ENCODE assay signal across 20 mouse cellular contexts in the genomic region with DNA sequence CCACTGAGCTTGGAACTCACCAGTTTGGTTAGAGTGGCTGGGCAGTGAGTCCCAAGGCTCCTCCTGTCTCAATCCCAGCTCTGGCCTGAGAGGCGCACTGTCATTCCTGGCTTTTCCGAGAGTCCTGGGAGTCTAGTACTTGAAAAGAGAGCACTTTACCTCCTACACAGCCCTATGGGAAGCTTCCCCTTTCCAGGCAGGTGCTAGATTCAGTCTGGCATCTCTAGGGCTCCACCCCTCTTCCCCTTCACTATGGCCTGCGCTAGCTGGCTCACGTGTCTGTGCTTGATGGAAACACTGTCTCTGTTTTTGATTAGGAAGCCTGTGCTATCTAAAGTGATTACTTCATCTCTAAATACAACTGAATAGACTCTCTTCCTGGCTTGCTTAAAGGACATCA.
DNase-seq lines count a peak whose midpoint lies in the region; ATAC-seq and TF ChIP-seq lines count a peak whose summit lies in the region.
"Had no signal": no experiment of that assay in that cellular context is flagged by ENCODE, and none has a peak within 500 bp of the region (broad histone marks: within the 10 kb centered on the region; RNA-seq: fewer than 3 reads in every experiment).

No protein-coding gene starts in this region.

- no peak for TF ChIP-seq POLR2A in heart, adult 2 months (IDR thresholded peaks at IDR 0.05; ENCODE audit: insufficient read depth, low read depth, low read length)

- peak; percentile 12 for DNase-seq in adrenal gland, adult 8-10 months
- no peak for DNase-seq in adrenal gland, postnatal 14 days
- DNase-seq in heart, adult 2 months, result no peak
- no peak for DNase-seq in lung, embryonic 14.5 days
- DNase-seq in lung, postnatal 14 days, result no peak
- no peak for DNase-seq in layer of hippocampus, adult 9-11 months
- DNase-seq: cerebellum, adult 2 months; cerebellum, postnatal 36 days; gastrocnemius, postnatal 36 days; kidney, adult 9 months; kidney, postnatal 25 days; layer of hippocampus, postnatal 36 days; midbrain, embryonic 14.5 days had no signal

- H3K27ac ChIP-seq in heart, embryonic 14.5 days (replicated peaks in 1 of 2; ENCODE audit: control insufficient read depth in 1 of 2, insufficient read depth in 1 of 2, low read depth in 2 of 2, low read length in 2 of 2), result no peak overlapping the region
- no peak overlapping the region; the same call in 1 of the 2 replicates for H3K27ac ChIP-seq in heart, adult 2 months
- H3K27ac ChIP-seq in lung, embryonic 14.5 days (ENCODE audit: low read depth), result no peak overlapping the region
- H3K27ac ChIP-seq: forebrain, embryonic 12.5 days; hindbrain, embryonic 12.5 days; layer of hippocampus, adult 2 months had no signal

- H3K4me3 ChIP-seq in heart, embryonic 14.5 days (ENCODE audit: control insufficient read depth in 1 of 2, insufficient read depth in 1 of 2, low read depth in 1 of 2, low read length in 2 of 2), result no peak overlapping the region
- no peak overlapping the region for H3K4me3 ChIP-seq in heart, adult 2 months
- H3K4me3 ChIP-seq in lung, embryonic 14.5 days (ENCODE audit: low read depth, low read length), result no peak overlapping the region
- H3K4me3 ChIP-seq: erythroblast, embryonic 14.5 days; forebrain, embryonic 12.5 days; hindbrain, embryonic 12.5 days; layer of hippocampus, adult 2 months; megakaryocyte, embryonic 14.5 days had no signal

- no peaks in the 10 kb centered on the region for H3K27me3 ChIP-seq in heart, embryonic 14.5 days (ENCODE audit: control insufficient read depth, insufficient read depth, low read length)
- H3K27me3 ChIP-seq in heart, adult 2 months (ENCODE audit: control insufficient read depth, insufficient read depth, low read length), result no peaks in the 10 kb centered on the region
- no peaks in the 10 kb centered on the region for H3K27me3 ChIP-seq in lung, embryonic 14.5 days (ENCODE audit: insufficient read depth, low read length)
- H3K27me3 ChIP-seq: forebrain, embryonic 12.5 days; hindbrain, embryonic 12.5 days; megakaryocyte, embryonic 14.5 days had no signal

- no peaks in the 10 kb centered on the region for H3K9me3 ChIP-seq in heart, embryonic 14.5 days (ENCODE audit: control insufficient read depth, low read length)
- no peaks in the 10 kb centered on the region for H3K9me3 ChIP-seq in lung, embryonic 14.5 days (ENCODE audit: low read depth, low read length)
- H3K9me3 ChIP-seq: forebrain, embryonic 12.5 days; hindbrain, embryonic 12.5 days; megakaryocyte, embryonic 14.5 days had no signal

- H3K79me2 ChIP-seq in heart, adult 2 months (replicated peaks; ENCODE audit: control insufficient read depth, insufficient read depth, low read length), result no peaks in the 10 kb centered on the region

- H3K4me1 ChIP-seq in heart, embryonic 14.5 days (ENCODE audit: control insufficient read depth in 2 of 2, insufficient read depth in 2 of 2, low read length in 2 of 2), result peaks cover 4 to 5% of the 10 kb centered on the region in 2 experiments; a peak in 3 of 4 replicates
- H3K4me1 ChIP-seq in heart, adult 2 months (ENCODE audit: control insufficient read depth, insufficient read depth, low read length), result no peaks in the 10 kb centered on the region
- no peaks in the 10 kb centered on the region for H3K4me1 ChIP-seq in lung, embryonic 14.5 days (ENCODE audit: insufficient read depth)
- H3K4me1 ChIP-seq: hindbrain, embryonic 12.5 days; megakaryocyte, embryonic 14.5 days had no signal

- peaks cover 44% of the 10 kb centered on the region for H3K36me3 ChIP-seq in heart, embryonic 14.5 days (ENCODE audit: control insufficient read depth, insufficient read depth, low read length)
- peaks cover 2% of the 10 kb centered on the region; the same call in 1 of the 2 replicates for H3K36me3 ChIP-seq in heart, adult 2 months (ENCODE audit: control insufficient read depth, insufficient read depth, low read length)
- no peaks in the 10 kb centered on the region for H3K36me3 ChIP-seq in lung, embryonic 14.5 days (ENCODE audit: insufficient read depth)
- H3K36me3 ChIP-seq: forebrain, embryonic 12.5 days; hindbrain, embryonic 12.5 days had no signal

- H3K9ac ChIP-seq in heart, embryonic 14.5 days (ENCODE audit: low read length), result no peak overlapping the region
- H3K9ac ChIP-seq in heart, adult 2 months (ENCODE audit: low read depth, low read length), result no peak overlapping the region
- no peak overlapping the region for H3K9ac ChIP-seq in lung, embryonic 14.5 days
- H3K9ac ChIP-seq: forebrain, embryonic 12.5 days; hindbrain, embryonic 12.5 days had no signal

- ATAC-seq in heart, embryonic 14.5 days (ENCODE audit: insufficient number of reproducible peaks, insufficient read depth, low FRiP score, low read depth), result peak; percentile 43; the same call in 1 of the 2 replicates
- ATAC-seq in lung, embryonic 14.5 days (ENCODE audit: insufficient read depth), result peak; percentile 56; the same call in 1 of the 2 replicates
- ATAC-seq: CD4-positive, CD25-positive, alpha-beta regulatory T cell, adult 4 months had no signal

- no peak overlapping the region for H3K4me2 ChIP-seq in heart, embryonic 14.5 days (ENCODE audit: low read length)
- no peak overlapping the region for H3K4me2 ChIP-seq in lung, embryonic 14.5 days
- H3K4me2 ChIP-seq: forebrain, embryonic 12.5 days; hindbrain, embryonic 12.5 days had no signal

- intact Hi-C loops in heart, adult 2 months (cut with DNase I), result no loop called here

- TF ChIP-seq EP300 in heart, adult 2 months (IDR thresholded peaks at IDR 0.05; ENCODE audit: insufficient read depth, low read depth, low read length), result no peak

- 36% methylated on average over 4 of the region's 4 CpGs for WGBS in heart, embryonic 14.5 days
- WGBS in heart, adult 2 months, result 45% methylated on average over 4 of the region's 4 CpGs
- 47% methylated on average over 4 of the region's 4 CpGs for WGBS in lung, embryonic 14.5 days

- no peak for TF ChIP-seq CTCF in heart, adult 2 months (IDR thresholded peaks at IDR 0.05)
- no peak for TF ChIP-seq CTCF in lung, embryonic 14.5 days (IDR thresholded peaks at IDR 0.05; ENCODE audit: low read depth)
